Mouse (Mus musculus): ENCODE data around the gene Zfp993. TPM values are rescaled to one million over a fixed set of nuclear protein-coding genes. Genes with fewer than 3 reads are reported as not detected.

Zfp993 gene
- 8.4 TPM for polyA plus RNA-seq (2014; fragmentation: Illumina TruSeq; extraction: RNeasy Lipid Tissue Mini Kit (QIAGEN cat#74804); ENCODE audit: low replicate concordance)

GRCm38 (mm10) chr4:146610774-146611400, at the start of gene Zfp993:
TSS of gene Zfp993 (plus strand) at chr4:146610961.

Other genes with a start within 250 kb of the Zfp993 start
- gene Zfp992, start 161.9 kb upstream of the Zfp993 start, polyA plus RNA-seq (2014; fragmentation: Illumina TruSeq; extraction: RNeasy Lipid Tissue Mini Kit (QIAGEN cat#74804); ENCODE audit: low replicate concordance): 9.2 TPM
- gene Zfp981, start 108.9 kb upstream of the Zfp993 start, polyA plus RNA-seq (2014; fragmentation: Illumina TruSeq; extraction: RNeasy Lipid Tissue Mini Kit (QIAGEN cat#74804); ENCODE audit: low replicate concordance): not detected